Mouse (Mus musculus): ENCODE results near the gene Ikbip. TPM values are rescaled to one million over a fixed set of nuclear protein-coding genes. Genes with fewer than 3 reads are reported as not detected.

Gene Ikbip
- polyA plus RNA-seq, 1 experiment from 2014 or later: 48.8 TPM

- no peak overlapping the region for H3K4me2 ChIP-seq
- no peaks in the 10 kb centered on the region for H3K9me3 ChIP-seq (ENCODE audit: low read depth, low read length)
- H3K27me3 ChIP-seq (ENCODE audit: insufficient read depth, low read length): no peaks in the 10 kb centered on the region
- 77% methylated on average over 15 of the region's 15 CpGs for WGBS
- no peak for ATAC-seq (ENCODE audit: insufficient read depth)
- peaks cover 31% of the 10 kb centered on the region; the same call in 1 of the 2 replicates for H3K36me3 ChIP-seq (ENCODE audit: insufficient read depth)
- H3K4me1 ChIP-seq (ENCODE audit: insufficient read depth): no peaks in the 10 kb centered on the region
- no peak for TF ChIP-seq CTCF (IDR thresholded peaks at IDR 0.05; ENCODE audit: low read depth)
- no peak overlapping the region for H3K27ac ChIP-seq (ENCODE audit: low read depth)
- H3K4me3 ChIP-seq (ENCODE audit: low read depth, low read length): no peak overlapping the region
- H3K9ac ChIP-seq: no peak overlapping the region
- DNase-seq: no peak
These were observed 11.7 kb downstream of the Ikbip start for GRCm38 (mm10) chr10:91094251-91095104.

GRCm38 (mm10) chr10:91098056-91098455 is 15.3 kb downstream of the Ikbip start:
- Histone ChIP-seq H3K9ac (no peak overlapping the region), H3K36me3 (ENCODE audit: insufficient read depth) (peaks cover 40% of the 10 kb centered on the region; the same call in 1 of the 2 replicates), H3K27ac (ENCODE audit: low read depth) (no peak overlapping the region), H3K9me3 (ENCODE audit: low read depth, low read length) (no peaks in the 10 kb centered on the region), H3K4me3 (ENCODE audit: low read depth, low read length) (no peak overlapping the region), H3K27me3 (ENCODE audit: insufficient read depth, low read length) (no peaks in the 10 kb centered on the region), H3K4me2 (no peak overlapping the region), H3K4me1 (ENCODE audit: insufficient read depth) (no peaks in the 10 kb centered on the region)
- ATAC-seq (ENCODE audit: insufficient read depth): no peak
- no peak for DNase-seq
- WGBS: 88% methylated on average over 8 of the region's 8 CpGs
- TF ChIP-seq CTCF (IDR thresholded peaks at IDR 0.05; ENCODE audit: low read depth): no peak

GRCm38 (mm10) chr10:91100101-91100500 is 17.4 kb downstream of the Ikbip start:
- Histone ChIP-seq H3K4me3 (ENCODE audit: low read depth, low read length) (no peak overlapping the region), H3K36me3 (ENCODE audit: insufficient read depth) (peaks cover 27% of the 10 kb centered on the region; the same call in 1 of the 2 replicates), H3K4me2 (no peak overlapping the region), H3K9ac (no peak overlapping the region), H3K27ac (ENCODE audit: low read depth) (no peak overlapping the region), H3K4me1 (ENCODE audit: insufficient read depth) (no peaks in the 10 kb centered on the region), H3K27me3 (ENCODE audit: insufficient read depth, low read length) (no peaks in the 10 kb centered on the region), H3K9me3 (ENCODE audit: low read depth, low read length) (no peaks in the 10 kb centered on the region)
- no peak for ATAC-seq (ENCODE audit: insufficient read depth)
- no peak for DNase-seq
- 96% methylated on average over 1 of the region's 1 CpGs for WGBS
- no peak for TF ChIP-seq CTCF (IDR thresholded peaks at IDR 0.05; ENCODE audit: low read depth)

GRCm38 (mm10) chr10:91101936-91102335 is 19.2 kb downstream of the Ikbip start:
- H3K27ac ChIP-seq (ENCODE audit: low read depth): no peak overlapping the region
- H3K9ac ChIP-seq: no peak overlapping the region
- H3K27me3 ChIP-seq (ENCODE audit: insufficient read depth, low read length): no peaks in the 10 kb centered on the region
- DNase-seq (no peak), ATAC-seq (ENCODE audit: insufficient read depth) (no peak)
- no peak for TF ChIP-seq CTCF (IDR thresholded peaks at IDR 0.05; ENCODE audit: low read depth)
- H3K4me2 ChIP-seq: no peak overlapping the region
- peaks cover 19% of the 10 kb centered on the region; the same call in 1 of the 2 replicates for H3K36me3 ChIP-seq (ENCODE audit: insufficient read depth)
- no peaks in the 10 kb centered on the region for H3K9me3 ChIP-seq (ENCODE audit: low read depth, low read length)
- H3K4me3 ChIP-seq (ENCODE audit: low read depth, low read length): no peak overlapping the region
- H3K4me1 ChIP-seq (ENCODE audit: insufficient read depth): no peaks in the 10 kb centered on the region
- 92% methylated on average over 25 of the region's 25 CpGs for WGBS

GRCm38 (mm10) chr10:91102799-91103590 is 20.3 kb downstream of the Ikbip start:
- no peak for DNase-seq

GRCm38 (mm10) chr10:91105981-91106380 is 23.2 kb downstream of the Ikbip start:
- H3K9ac ChIP-seq: no peak overlapping the region
- 0 out of 2 replicates have a peak, but pooled peaks cover 10% of the 10 kb centered on the region for H3K36me3 ChIP-seq (ENCODE audit: insufficient read depth)
- no peaks in the 10 kb centered on the region for H3K27me3 ChIP-seq (ENCODE audit: insufficient read depth, low read length)
- no peaks in the 10 kb centered on the region for H3K9me3 ChIP-seq (ENCODE audit: low read depth, low read length)
- H3K4me1 ChIP-seq (ENCODE audit: insufficient read depth): no peaks in the 10 kb centered on the region
- H3K27ac ChIP-seq (ENCODE audit: low read depth): no peak overlapping the region
- H3K4me2 ChIP-seq: no peak overlapping the region
- 76% methylated on average over 3 of the region's 3 CpGs for WGBS
- H3K4me3 ChIP-seq (ENCODE audit: low read depth, low read length): no peak overlapping the region
- TF ChIP-seq CTCF (IDR thresholded peaks at IDR 0.05; ENCODE audit: low read depth): no peak
- DNase-seq: no peak
- no peak for ATAC-seq (ENCODE audit: insufficient read depth)

More at GRCm38 (mm10) chr10:91102799-91103590, 20.3 kb downstream of the Ikbip start:
- Histone ChIP-seq H3K27ac (ENCODE audit: low read depth) (no peak overlapping the region), H3K9ac (no peak overlapping the region), H3K27me3 (ENCODE audit: insufficient read depth, low read length) (no peaks in the 10 kb centered on the region), H3K36me3 (ENCODE audit: insufficient read depth) (peaks cover 14% of the 10 kb centered on the region; the same call in 1 of the 2 replicates), H3K4me3 (ENCODE audit: low read depth, low read length) (no peak overlapping the region), H3K4me2 (no peak overlapping the region), H3K4me1 (ENCODE audit: insufficient read depth) (no peaks in the 10 kb centered on the region), H3K9me3 (ENCODE audit: low read depth, low read length) (no peaks in the 10 kb centered on the region)
- TF ChIP-seq CTCF (IDR thresholded peaks at IDR 0.05; ENCODE audit: low read depth): no peak
- 90% methylated on average over 14 of the region's 14 CpGs for WGBS
- ATAC-seq (ENCODE audit: insufficient read depth): no peak

GRCm38 (mm10) chr10:91109841-91110240 is 27.1 kb downstream of the Ikbip start:
- no peak for DNase-seq
- Histone ChIP-seq H3K4me3 (ENCODE audit: low read depth, low read length) (no peak overlapping the region), H3K9me3 (ENCODE audit: low read depth, low read length) (no peaks in the 10 kb centered on the region), H3K27me3 (ENCODE audit: insufficient read depth, low read length) (no peaks in the 10 kb centered on the region), H3K9ac (no peak overlapping the region), H3K4me2 (no peak overlapping the region), H3K27ac (ENCODE audit: low read depth) (no peak overlapping the region), H3K36me3 (ENCODE audit: insufficient read depth) (peaks cover 21% of the 10 kb centered on the region), H3K4me1 (ENCODE audit: insufficient read depth) (no peaks in the 10 kb centered on the region)
- WGBS: 62% methylated on average over 4 of the region's 4 CpGs
- ATAC-seq (ENCODE audit: insufficient read depth): no peak
- no peak for TF ChIP-seq CTCF (IDR thresholded peaks at IDR 0.05; ENCODE audit: low read depth)

All from lung, embryonic 14.5 days (tissue).